Mouse (Mus musculus): ENCODE data around the gene Onecut1. TPM values are rescaled to one million over a fixed set of nuclear protein-coding genes. Genes with fewer than 3 reads are reported as not detected.
A peak's percentile ranks its signal among the peaks of the same experiment; 100 is the strongest.

The Onecut1 gene
- total RNA-seq (2015) (not detected in 2 replicates), total RNA-seq (2017) (not detected in 2 replicates)

- peak; percentile 38; the same call in 1 of the 2 replicates for ATAC-seq (replicated peaks; ENCODE audit: poor library complexity)
Observed at GRCm38 (mm10) chr9:74861561-74861980, at the start of gene Onecut1. Onecut1 (plus strand) TSS chr9:74861921.

- no peak for ATAC-seq (replicated peaks; ENCODE audit: poor library complexity)
Observed at GRCm38 (mm10) chr9:74819736-74820511, 41.8 kb upstream of the Onecut1 start.

- peak; percentile 92 for ATAC-seq (replicated peaks; ENCODE audit: poor library complexity)
Observed at GRCm38 (mm10) chr9:74825102-74825501, 36.6 kb upstream of the Onecut1 start.

GRCm38 (mm10) chr9:74829206-74829605, 32.5 kb upstream of the Onecut1 start:
- no peak for ATAC-seq (replicated peaks; ENCODE audit: poor library complexity)

GRCm38 (mm10) chr9:74842890-74843289, 18.8 kb upstream of the Onecut1 start:
- no peak for ATAC-seq (replicated peaks; ENCODE audit: poor library complexity)

- no peak for ATAC-seq (replicated peaks; ENCODE audit: poor library complexity)
Observed at GRCm38 (mm10) chr9:74846867-74847830, 14.6 kb upstream of the Onecut1 start.

GRCm38 (mm10) chr9:74848411-74849194, 13.1 kb upstream of the Onecut1 start:
- ATAC-seq (replicated peaks; ENCODE audit: poor library complexity), result no peak

- ATAC-seq (replicated peaks; ENCODE audit: poor library complexity), result no peak
Observed at GRCm38 (mm10) chr9:74849195-74849978, 12.3 kb upstream of the Onecut1 start.

- ATAC-seq (replicated peaks; ENCODE audit: poor library complexity), result no peak
Observed at GRCm38 (mm10) chr9:74849979-74850780, 11.5 kb upstream of the Onecut1 start.

- ATAC-seq (replicated peaks; ENCODE audit: poor library complexity), result no peak
Observed at GRCm38 (mm10) chr9:74850781-74851145, 11.0 kb upstream of the Onecut1 start.

GRCm38 (mm10) chr9:74851601-74852000, 10.1 kb upstream of the Onecut1 start:
- no peak for ATAC-seq (replicated peaks; ENCODE audit: poor library complexity)

GRCm38 (mm10) chr9:74852361-74852760, 9.4 kb upstream of the Onecut1 start:
- ATAC-seq (replicated peaks; ENCODE audit: poor library complexity), result no peak

- ATAC-seq (replicated peaks; ENCODE audit: poor library complexity), result no peak
Observed at GRCm38 (mm10) chr9:74853191-74854072, 8.3 kb upstream of the Onecut1 start.

- ATAC-seq (replicated peaks; ENCODE audit: poor library complexity), result no peak
Observed at GRCm38 (mm10) chr9:74854073-74854591, 7.6 kb upstream of the Onecut1 start.

- no peak for ATAC-seq (replicated peaks; ENCODE audit: poor library complexity)
Observed at GRCm38 (mm10) chr9:74855446-74855845, 6.3 kb upstream of the Onecut1 start.

GRCm38 (mm10) chr9:74856578-74857507, 4.9 kb upstream of the Onecut1 start:
- no peak for ATAC-seq (replicated peaks; ENCODE audit: poor library complexity)

- ATAC-seq (replicated peaks; ENCODE audit: poor library complexity), result no peak
Observed at GRCm38 (mm10) chr9:74857508-74857840, 4.2 kb upstream of the Onecut1 start.

Data from megakaryocyte progenitor cell, adult 5-6 weeks (primary cell).